Mouse (Mus musculus): Measurements from ENCODE around the gene Fam216a. TPM values are rescaled to one million over a fixed set of nuclear protein-coding genes. Genes with fewer than 3 reads are reported as not detected.

The Fam216a gene
- total and polyA plus RNA-seq, 3 experiments = 38.2 to 50.2 (median 41.4) TPM

GRCm38 (mm10) chr5:122402160-122402559, 30.0 kb upstream of the Fam216a start:
- no peak for TF ChIP-seq HCFC1 (IDR thresholded peaks at IDR 0.05; ENCODE audit: low read depth, low read length)
- TF ChIP-seq RCOR1 (conservative IDR thresholded peaks at IDR 0.05; ENCODE audit: low read depth, low read length) = no peak
- no peak for TF ChIP-seq TCF12 (IDR thresholded peaks at IDR 0.05; ENCODE audit: low read depth, low read length)
- Histone ChIP-seq H3K4me3 (replicated peaks in 1 of 3; ENCODE audit: low read depth in 2 of 3, low read length in 2 of 3, poor library complexity in 1 of 3) (no peak overlapping the region), H3K27me3 (replicated peaks) (no peaks in the 10 kb centered on the region), H3K9me3 (replicated peaks; ENCODE audit: low read length) (no peaks in the 10 kb centered on the region), H3K27ac (ENCODE audit: insufficient read depth, low read depth) (no peak overlapping the region), H3K9ac (ENCODE audit: insufficient read depth, low read depth) (no peak overlapping the region), H3K36me3 (replicated peaks in 1 of 2; ENCODE audit: control insufficient read depth in 1 of 2, insufficient read depth in 1 of 2, low read length in 1 of 2) (peaks cover 80 to 99% of the 10 kb centered on the region in 2 experiments), H3K4me2 (ENCODE audit: insufficient read depth, low read depth, poor library complexity, severe bottlenecking) (no peak overlapping the region), H3K79me2 (replicated peaks; ENCODE audit: control insufficient read depth, extremely low read depth, insufficient read depth, poor library complexity, severe bottlenecking) (peaks cover 13% of the 10 kb centered on the region; the same call in 1 of the 2 replicates), H3K4me1 (ENCODE audit: control insufficient read depth in 1 of 2, insufficient read depth in 2 of 2) (peaks cover 0 to 20% of the 10 kb centered on the region in 2 experiments; a peak in 2 of 4 replicates)
- DNase-seq (ENCODE audit: extremely low read depth) = no peak
- in situ Hi-C loops (cut with MboI; ENCODE audit: low pct_ligation_motif_present, low pct_unique_long_range_greater_than_20kb, low sequenced_read_pairs) = no loop called here
- dilution Hi-C loops (cut with MboI; ENCODE audit: extremely low pct_ligation_motif_present, extremely low pct_unique_long_range_greater_than_20kb, low sequenced_read_pairs) = no loop called here

GRCm38 (mm10) chr5:122401303-122401640, 29.1 kb upstream of the Fam216a start:
- H3K4me1 ChIP-seq (ENCODE audit: control insufficient read depth in 1 of 2, insufficient read depth in 2 of 2) = peaks cover 0 to 27% of the 10 kb centered on the region in 2 experiments; a peak in 2 of 4 replicates
- DNase-seq (ENCODE audit: extremely low read depth) = no peak
- peaks cover 78 to 98% of the 10 kb centered on the region in 2 experiments for H3K36me3 ChIP-seq (replicated peaks in 1 of 2; ENCODE audit: control insufficient read depth in 1 of 2, insufficient read depth in 1 of 2, low read length in 1 of 2)
- in situ Hi-C loops (cut with MboI; ENCODE audit: low pct_ligation_motif_present, low pct_unique_long_range_greater_than_20kb, low sequenced_read_pairs) = no loop called here
- no peaks in the 10 kb centered on the region for H3K27me3 ChIP-seq (replicated peaks)
- H3K27ac ChIP-seq (ENCODE audit: insufficient read depth, low read depth) = no peak overlapping the region
- H3K9ac ChIP-seq (ENCODE audit: insufficient read depth, low read depth) = no peak overlapping the region
- dilution Hi-C loops (cut with MboI; ENCODE audit: extremely low pct_ligation_motif_present, extremely low pct_unique_long_range_greater_than_20kb, low sequenced_read_pairs) = no loop called here
- no peaks in the 10 kb centered on the region for H3K9me3 ChIP-seq (replicated peaks; ENCODE audit: low read length)
- no peak overlapping the region for H3K4me2 ChIP-seq (ENCODE audit: insufficient read depth, low read depth, poor library complexity, severe bottlenecking)
- TF ChIP-seq SMC3 (IDR thresholded peaks at IDR 0.05; ENCODE audit: low read depth, low read length) (peak; percentile 52), MXI1 (IDR thresholded peaks at IDR 0.05; ENCODE audit: low read depth, low read length) (no peak), GABPA (IDR thresholded peaks at IDR 0.05; ENCODE audit: insufficient replicate concordance, low read depth, low read length) (no peak), MAX (IDR thresholded peaks at IDR 0.05; ENCODE audit: low read length) (no peak), USF1 (IDR thresholded peaks at IDR 0.05; ENCODE audit: low read depth, low read length) (no peak), CTCF (conservative IDR thresholded peaks at IDR 0.05 in 1 of 2, IDR thresholded peaks at IDR 0.05 in 1 of 2; ENCODE audit: low read depth in 2 of 2, low read length in 2 of 2) (peak; percentile 79 to 88), RAD21 (IDR thresholded peaks at IDR 0.05; ENCODE audit: low read depth, low read length) (peak; percentile 68), KAT2A (IDR thresholded peaks at IDR 0.05; ENCODE audit: insufficient replicate concordance, low read length) (no peak)
- peaks cover 16% of the 10 kb centered on the region; the same call in 1 of the 2 replicates for H3K79me2 ChIP-seq (replicated peaks; ENCODE audit: control insufficient read depth, extremely low read depth, insufficient read depth, poor library complexity, severe bottlenecking)
- H3K4me3 ChIP-seq (replicated peaks in 1 of 3; ENCODE audit: low read depth in 2 of 3, low read length in 2 of 3, poor library complexity in 1 of 3) = no peak overlapping the region

GRCm38 (mm10) chr5:122400628-122401302, 28.6 kb upstream of the Fam216a start:
- no peak for DNase-seq (ENCODE audit: extremely low read depth)
- H3K4me3 ChIP-seq (replicated peaks in 1 of 3; ENCODE audit: low read depth in 2 of 3, low read length in 2 of 3, poor library complexity in 1 of 3) = no peak overlapping the region
- peaks cover 74 to 94% of the 10 kb centered on the region in 2 experiments for H3K36me3 ChIP-seq (replicated peaks in 1 of 2; ENCODE audit: control insufficient read depth in 1 of 2, insufficient read depth in 1 of 2, low read length in 1 of 2)

More at GRCm38 (mm10) chr5:122400628-122401302, 28.6 kb upstream of the Fam216a start:
- Histone ChIP-seq H3K27ac (ENCODE audit: insufficient read depth, low read depth) (no peak overlapping the region), H3K4me2 (ENCODE audit: insufficient read depth, low read depth, poor library complexity, severe bottlenecking) (no peak overlapping the region), H3K27me3 (replicated peaks) (no peaks in the 10 kb centered on the region), H3K4me1 (ENCODE audit: control insufficient read depth in 1 of 2, insufficient read depth in 2 of 2) (peaks cover 0 to 27% of the 10 kb centered on the region in 2 experiments; a peak in 2 of 4 replicates), H3K9me3 (replicated peaks; ENCODE audit: low read length) (no peaks in the 10 kb centered on the region), H3K9ac (ENCODE audit: insufficient read depth, low read depth) (no peak overlapping the region), H3K79me2 (replicated peaks; ENCODE audit: control insufficient read depth, extremely low read depth, insufficient read depth, poor library complexity, severe bottlenecking) (peaks cover 16% of the 10 kb centered on the region; the same call in 1 of the 2 replicates)
- dilution Hi-C loops (cut with MboI; ENCODE audit: extremely low pct_ligation_motif_present, extremely low pct_unique_long_range_greater_than_20kb, low sequenced_read_pairs) = no loop called here
- in situ Hi-C loops (cut with MboI; ENCODE audit: low pct_ligation_motif_present, low pct_unique_long_range_greater_than_20kb, low sequenced_read_pairs) = no loop called here
- TF ChIP-seq JUND (conservative IDR thresholded peaks at IDR 0.05; ENCODE audit: low read depth, low read length) (no peak), RAD21 (IDR thresholded peaks at IDR 0.05; ENCODE audit: low read depth, low read length) (no peak), ZNF384 (IDR thresholded peaks at IDR 0.05; ENCODE audit: low read depth, low read length) (no peak), MXI1 (IDR thresholded peaks at IDR 0.05; ENCODE audit: low read depth, low read length) (no peak), USF2 (conservative IDR thresholded peaks at IDR 0.05; ENCODE audit: low read depth, low read length) (no peak), SIN3A (IDR thresholded peaks at IDR 0.05; ENCODE audit: low read length) (no peak), ZC3H11A (IDR thresholded peaks at IDR 0.05; ENCODE audit: low read depth, low read length) (no peak), EP300 (IDR thresholded peaks at IDR 0.05; ENCODE audit: low read length) (no peak)

All from CH12.LX (cell line).